In genomic region chr17:5752716-5753585, GRCm38 (mm10) we compare ENCODE assay signal across 8 mouse cellular contexts.
DNase-seq lines count a peak whose midpoint lies in the region; ATAC-seq lines count a peak whose summit lies in the region.

No protein-coding gene starts in this region.

- WGBS in hindbrain, embryonic 11.5 days, result 12% methylated on average over 29 of the region's 29 CpGs
- 9% methylated on average over 29 of the region's 29 CpGs for WGBS in lung, embryonic 16.5 days

- H3K9me3 ChIP-seq in hindbrain, embryonic 11.5 days (ENCODE audit: control insufficient read depth, low read length), result no peaks in the 10 kb centered on the region
- H3K9me3 ChIP-seq in lung, embryonic 16.5 days (ENCODE audit: control insufficient read depth, low read length), result no peaks in the 10 kb centered on the region

- H3K27ac ChIP-seq in hindbrain, embryonic 11.5 days (ENCODE audit: low read depth, low read length), result no peak overlapping the region
- H3K27ac ChIP-seq in lung, embryonic 16.5 days (ENCODE audit: low read length), result no peak overlapping the region

- peak overlapping the region; percentile 71 for H3K9ac ChIP-seq in hindbrain, embryonic 11.5 days (ENCODE audit: low read depth, low read length)
- H3K9ac ChIP-seq in lung, embryonic 16.5 days (ENCODE audit: low read length), result peak overlapping the region; percentile 66

- H3K27me3 ChIP-seq in hindbrain, embryonic 11.5 days (ENCODE audit: control insufficient read depth, insufficient read depth, low read length), result no peaks in the 10 kb centered on the region
- H3K27me3 ChIP-seq in lung, embryonic 16.5 days (ENCODE audit: control insufficient read depth, insufficient read depth, low read depth, low read length), result no peaks in the 10 kb centered on the region

- no peaks in the 10 kb centered on the region for H3K36me3 ChIP-seq in hindbrain, embryonic 11.5 days (ENCODE audit: control insufficient read depth, insufficient read depth, low read length)
- no peaks in the 10 kb centered on the region for H3K36me3 ChIP-seq in lung, embryonic 16.5 days (ENCODE audit: control insufficient read depth, insufficient read depth, low read length)

- H3K4me3 ChIP-seq in hindbrain, embryonic 11.5 days (ENCODE audit: low read depth, low read length), result peak overlapping the region; percentile 39
- H3K4me3 ChIP-seq in lung, embryonic 16.5 days (ENCODE audit: low read length), result peak overlapping the region; percentile 52

- H3K4me1 ChIP-seq in hindbrain, embryonic 11.5 days (replicated peaks; ENCODE audit: control insufficient read depth, insufficient read depth, low read length), result no peaks in the 10 kb centered on the region
- H3K4me1 ChIP-seq in lung, embryonic 16.5 days (replicated peaks; ENCODE audit: control insufficient read depth, insufficient read depth, low read length), result peaks cover 8% of the 10 kb centered on the region

- peak; percentile 60 for ATAC-seq in frontal cortex, adult (ENCODE audit: low TSS enrichment)
- peak; percentile 80 for ATAC-seq in hindbrain, embryonic 11.5 days (ENCODE audit: low FRiP score)
- peak; percentile 69 for ATAC-seq in lung, embryonic 16.5 days (ENCODE audit: low read depth)

- H3K4me2 ChIP-seq in hindbrain, embryonic 11.5 days (replicated peaks; ENCODE audit: low read depth, low read length), result peak overlapping the region; percentile 76
- H3K4me2 ChIP-seq in lung, embryonic 16.5 days (ENCODE audit: low read depth, low read length), result peak overlapping the region; percentile 79

- DNase-seq in WW6 (ENCODE audit: low read depth, low spot score), result peak; percentile 42
- peak; percentile 84 for DNase-seq in cerebellum, adult 9-11 months
- peak; percentile 94 for DNase-seq in hindbrain, embryonic 11.5 days (ENCODE audit: low spot score)
- DNase-seq in layer of hippocampus, adult 9-11 months, result peak; percentile 63
- peak; percentile 82 for DNase-seq in ovary, postnatal 36 days (ENCODE audit: low spot score)
- peak; percentile 47 for DNase-seq in urinary bladder, postnatal 10 days (ENCODE audit: low spot score)

Comparison
In these comparisons a context has a peak if more than half of its experiments do, and no peak if none do; other contexts are left out.
1. DNase-seq: peak in every context shown above with its lines; median percentile 94 in hindbrain, embryonic 11.5 days; 84 in cerebellum, adult 9-11 months; 82 in ovary, postnatal 36 days; 63 in layer of hippocampus, adult 9-11 months; 47 in urinary bladder, postnatal 10 days; 42 in WW6.